Mouse (Mus musculus) liver, adult 2 months (tissue): ENCODE results near the gene Tns2. TPM values are rescaled to one million over a fixed set of nuclear protein-coding genes. Genes with fewer than 3 reads are reported as not detected.
"Not testable (repeated sequence)": the region's sequence is repeated elsewhere in the genome, so short reads cannot be mapped to it uniquely, and the experiment has no call there.

Experiments used
- DNase-seq: peaks from one replicate; pipeline ENCODE4 v3.0.0-alpha.2; 2011; ENCODE audit warnings: low read depth, low spot score; ENCODE audit errors: extremely low read depth
- H3K27ac ChIP-seq: fragments of 200-500 bp; replicated peaks from 2 replicates; pipeline ENCODE4 v1.5.1; 2012; ENCODE audit warnings: low read depth, mild to moderate bottlenecking, control low read depth, inconsistent platforms, low read length; ENCODE audit not compliant: insufficient read depth
- H3K27me3 ChIP-seq: fragments of 200-500 bp; 2 replicates; pipeline ENCODE4 v1.6.1; 2012; ENCODE audit warnings: mild to moderate bottlenecking, moderate library complexity, low read length, inconsistent platforms; ENCODE audit not compliant: control insufficient read depth, insufficient read depth
- H3K36me3 ChIP-seq: fragments of 200-500 bp; 2 replicates; pipeline ENCODE4 v1.6.1; 2012; ENCODE audit warnings: low read length, inconsistent platforms; ENCODE audit not compliant: control insufficient read depth, insufficient read depth
- H3K4me1 ChIP-seq: fragments of 200-500 bp; 2 replicates; pipeline ENCODE4 v1.6.1; 2011; ENCODE audit warnings: low read length; ENCODE audit not compliant: control insufficient read depth, insufficient read depth
- H3K4me3 ChIP-seq: fragments of 200-500 bp; 2 replicates; pipeline ENCODE4 v1.5.1; 2011; ENCODE audit warnings: low read depth, mild to moderate bottlenecking, control low read depth, low read length, moderate library complexity; ENCODE audit not compliant: insufficient read depth
- H3K79me2 ChIP-seq: fragments of 200-500 bp; 2 replicates; pipeline ENCODE4 v1.6.1; 2012; ENCODE audit warnings: inconsistent platforms, mild to moderate bottlenecking, low read length, moderate library complexity; ENCODE audit not compliant: control insufficient read depth, insufficient read depth
- H3K9ac ChIP-seq: fragments of 200-500 bp; 2 replicates; pipeline ENCODE4 v1.6.1; 2012; ENCODE audit warnings: low read depth, mild to moderate bottlenecking, control low read depth, inconsistent platforms, low read length
- CTCF ChIP-seq: fragments of 200-500 bp; IDR thresholded peaks from 2 replicates; pipeline ENCODE4 v1.5.1; 2011; ENCODE audit warnings: low read depth, low read length, control low read depth
- POLR2A ChIP-seq: fragments of 200-500 bp; IDR thresholded peaks from 2 replicates; pipeline ENCODE4 v1.6.1; 2011; ENCODE audit warnings: low read length, control low read depth; ENCODE audit not compliant: insufficient read depth; ENCODE audit errors: extremely low read depth
- WGBS: fragments of 180-500 bp; shearing (Covaris S2); methylation state at CpG from one replicate; pipeline ENCODE4 v1.1.7; 2018; 5-methylcytosine and 5-hydroxymethylcytosine counted together
- polyA plus RNA-seq: library from polyadenylated mRNA; depleted of rRNA; stranded (reverse); fragments of >200 nt; gene quantifications from 2 replicates; pipeline ENCODE4 v1.2.3, GENCODE M21; 2012
- total RNA-seq: library from RNA; depleted of rRNA; stranded (reverse); fragments of >200 nt; gene quantifications from 2 replicates; pipeline ENCODE4 v1.2.3, GENCODE M21; 2014

Gene Tns2
- total and polyA plus RNA-seq, 2 experiments: 21.8 to 35.9 TPM

DNA sequence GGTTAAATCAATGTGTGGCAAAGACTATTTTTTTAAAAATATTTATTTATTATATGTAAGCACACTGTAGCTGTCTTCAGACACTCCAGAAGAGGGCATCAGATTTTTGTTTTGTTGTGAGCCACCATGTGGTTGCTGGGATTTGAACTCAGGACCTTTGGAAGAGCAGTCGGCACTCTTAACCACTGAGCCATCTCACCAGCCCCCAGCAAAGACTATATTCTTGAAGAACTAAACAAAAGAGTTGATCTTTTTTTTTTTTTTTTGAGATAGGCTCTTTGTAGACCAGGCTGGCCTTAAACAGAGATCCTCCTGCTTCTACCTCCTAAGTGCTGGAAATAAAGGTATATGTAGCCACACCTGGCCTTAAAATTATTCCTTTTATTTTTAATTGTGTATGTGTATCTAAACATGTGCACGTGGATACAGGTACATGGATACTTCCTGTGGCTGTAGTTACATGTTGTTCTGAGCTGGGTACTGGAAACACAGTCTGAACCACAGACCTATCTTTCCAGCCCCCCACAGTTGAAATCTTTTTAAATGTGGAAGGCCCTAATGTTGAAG lies 23.0 kb upstream of the Tns2 start:
- H3K79me2 ChIP-seq: peaks cover 34% of the 10 kb centered on the region
- H3K27ac ChIP-seq: no peak overlapping the region
- TF ChIP-seq POLR2A (no peak), CTCF (no peak)
- peaks cover 6% of the 10 kb centered on the region; the same call in 1 of the 2 replicates for H3K36me3 ChIP-seq
- no peak for DNase-seq
- no peak overlapping the region for H3K9ac ChIP-seq
- H3K27me3 ChIP-seq: no peaks in the 10 kb centered on the region
- 66% methylated on average over 2 of the region's 2 CpGs for WGBS
- peaks cover 26% of the 10 kb centered on the region for H3K4me1 ChIP-seq
- no peak overlapping the region for H3K4me3 ChIP-seq

- 73% methylated on average over 4 of the region's 4 CpGs for WGBS
These were observed 21.0 kb upstream of the Tns2 start for GRCm38 (mm10) chr15:102079221-102079620.

GRCm38 (mm10) chr15:102079924-102080323 lies 20.3 kb upstream of the Tns2 start:
- Histone ChIP-seq H3K27ac (0 out of 2 replicates have a peak overlapping the region, but pooled peaks have one; percentile 6), H3K79me2 (peaks cover 35% of the 10 kb centered on the region), H3K4me1 (peaks cover 26% of the 10 kb centered on the region), H3K36me3 (peaks cover 30% of the 10 kb centered on the region)
- H3K9ac ChIP-seq, H3K27me3 ChIP-seq, H3K4me3 ChIP-seq, DNase-seq: not testable (repeated sequence)
- WGBS: 76% methylated on average over 8 of the region's 8 CpGs

More at GRCm38 (mm10) chr15:102079221-102079620, 21.0 kb upstream of the Tns2 start:
- Histone ChIP-seq H3K27ac (no peak overlapping the region), H3K9ac (no peak overlapping the region), H3K4me3 (no peak overlapping the region), H3K27me3 (no peaks in the 10 kb centered on the region), H3K79me2 (peaks cover 36% of the 10 kb centered on the region), H3K36me3 (peaks cover 23% of the 10 kb centered on the region), H3K4me1 (peaks cover 26% of the 10 kb centered on the region)
- TF ChIP-seq CTCF: no peak
- TF ChIP-seq POLR2A: no peak
- DNase-seq: no peak

GRCm38 (mm10) chr15:102080429-102080828 lies 19.8 kb upstream of the Tns2 start:
- peaks cover 23% of the 10 kb centered on the region for H3K4me1 ChIP-seq

DNA sequence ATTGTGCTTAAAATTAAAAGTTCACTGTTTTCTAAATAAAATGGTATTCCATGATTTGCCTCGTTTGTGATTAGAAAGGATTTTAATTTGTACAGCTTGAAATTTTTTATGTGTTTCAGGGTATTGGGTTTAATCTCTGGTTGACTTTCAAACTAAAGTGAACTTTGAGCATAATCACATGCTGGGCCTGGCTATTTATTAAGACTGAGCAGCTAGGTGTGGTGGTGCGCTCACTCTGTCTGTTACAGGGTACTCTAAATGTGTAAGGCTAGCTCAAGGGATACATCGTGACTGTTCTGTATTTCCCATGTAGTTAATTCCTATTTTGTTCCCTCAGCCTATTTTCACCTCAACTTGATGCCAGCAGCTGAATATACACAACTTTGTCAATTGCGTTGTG lies 18.1 kb upstream of the Tns2 start:
- DNase-seq: peak; percentile 63
- H3K4me3 ChIP-seq: no peak overlapping the region
- no peak for TF ChIP-seq POLR2A
- TF ChIP-seq CTCF: no peak
- no peaks in the 10 kb centered on the region for H3K27me3 ChIP-seq
- peaks cover 47% of the 10 kb centered on the region for H3K36me3 ChIP-seq
- H3K27ac ChIP-seq: no peak overlapping the region
- H3K9ac ChIP-seq: no peak overlapping the region
- peaks cover 13% of the 10 kb centered on the region for H3K4me1 ChIP-seq
- WGBS: 46% methylated on average over 4 of the region's 4 CpGs
- H3K79me2 ChIP-seq: peaks cover 28% of the 10 kb centered on the region

More at GRCm38 (mm10) chr15:102080429-102080828, 19.8 kb upstream of the Tns2 start:
- no peak overlapping the region for H3K27ac ChIP-seq
- TF ChIP-seq POLR2A (no peak), CTCF (no peak)
- peaks cover 31% of the 10 kb centered on the region for H3K79me2 ChIP-seq
- H3K36me3 ChIP-seq: peaks cover 33% of the 10 kb centered on the region
- 40% methylated on average over 2 of the region's 2 CpGs for WGBS
- H3K27me3 ChIP-seq: no peaks in the 10 kb centered on the region
- no peak for DNase-seq
- H3K9ac ChIP-seq: no peak overlapping the region
- H3K4me3 ChIP-seq: no peak overlapping the region

DNA sequence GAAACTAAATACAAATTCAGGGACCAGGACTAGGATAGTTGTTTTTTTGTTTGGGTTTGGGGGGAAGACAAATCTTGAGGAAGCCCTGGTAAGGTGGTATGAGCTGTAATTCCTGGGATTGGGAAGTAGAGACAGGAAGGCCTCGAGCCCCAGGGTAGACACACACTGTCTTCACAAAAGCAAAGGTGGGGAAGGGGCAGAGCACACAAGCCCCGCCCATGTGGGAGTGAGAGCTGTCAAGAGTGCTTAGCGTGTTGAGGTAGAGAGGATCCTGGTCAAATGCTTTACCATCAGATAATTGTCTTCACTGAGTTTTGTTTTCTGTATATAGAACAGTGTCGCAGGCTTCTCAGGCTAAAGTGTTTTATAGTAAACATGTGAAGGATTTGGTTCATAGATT lies 17.2 kb upstream of the Tns2 start:
- Histone ChIP-seq H3K27me3 (no peaks in the 10 kb centered on the region), H3K27ac (no peak overlapping the region), H3K79me2 (peaks cover 22% of the 10 kb centered on the region), H3K36me3 (peaks cover 53% of the 10 kb centered on the region), H3K4me1 (peaks cover 15% of the 10 kb centered on the region), H3K9ac (no peak overlapping the region), H3K4me3 (no peak overlapping the region)
- no peak for DNase-seq
- TF ChIP-seq POLR2A (no peak), CTCF (no peak)
- 84% methylated on average over 4 of the region's 4 CpGs for WGBS
